Mouse (Mus musculus) forebrain, embryonic 15.5 days (tissue): Measurements from ENCODE around the gene Hspa8. TPM values are rescaled to one million over a fixed set of nuclear protein-coding genes. Genes with fewer than 3 reads are reported as not detected.

ENCODE experiments used
- ATAC-seq: fragments of 200-750 bp; cut with Nextera tagmentation; replicated peaks from 2 replicates; pipeline ENCODE4 v1.8.0; 2017; ENCODE audit warnings: mild to moderate bottlenecking, moderate TSS enrichment, moderate library complexity
- H3K27ac ChIP-seq: fragments of 300-500 bp; sonication (generic); replicated peaks from 2 replicates; pipeline ENCODE4 v1.5.1; 2015; ENCODE audit warnings: mild to moderate bottlenecking, inconsistent platforms
- H3K27me3 ChIP-seq: fragments of 300-500 bp; sonication (generic); 2 replicates; pipeline ENCODE4 v1.6.1; 2015; ENCODE audit warnings: inconsistent platforms
- H3K36me3 ChIP-seq: fragments of 300-500 bp; sonication (generic); 2 replicates; pipeline ENCODE4 v1.6.1; 2015; ENCODE audit warnings: mild to moderate bottlenecking, inconsistent platforms
- H3K4me1 ChIP-seq: fragments of 300-500 bp; sonication (generic); 2 replicates; pipeline ENCODE4 v1.6.1; 2015; ENCODE audit warnings: inconsistent platforms
- H3K4me2 ChIP-seq: fragments of 300-500 bp; sonication (generic); replicated peaks from 2 replicates; pipeline ENCODE4 v1.6.1; 2015; ENCODE audit warnings: mild to moderate bottlenecking, inconsistent platforms
- H3K4me3 ChIP-seq: fragments of 300-500 bp; sonication (generic); 2 replicates; pipeline ENCODE4 v1.5.1; 2015; ENCODE audit warnings: mild to moderate bottlenecking, inconsistent platforms
- H3K9ac ChIP-seq: fragments of 300-500 bp; sonication (generic); replicated peaks from 2 replicates; pipeline ENCODE4 v1.6.1; 2015; ENCODE audit warnings: mild to moderate bottlenecking, inconsistent platforms
- H3K9me3 ChIP-seq: fragments of 300-500 bp; sonication (generic); 2 replicates; pipeline ENCODE4 v1.6.1; 2016; ENCODE audit warnings: inconsistent platforms
- WGBS: fragments of 180-500 bp; shearing (Covaris S2); methylation state at CpG from one replicate; pipeline ENCODE4 v1.1.7; 2015; ENCODE audit warnings: mixed read lengths; 5-methylcytosine and 5-hydroxymethylcytosine counted together
- polyA plus RNA-seq: library from polyadenylated mRNA; unstranded; fragments of >200 nt; fragmentation: Nextera tagmentation; extraction: Ambion mirVana; gene quantifications from 2 replicates; pipeline ENCODE4 v1.2.1, GENCODE M21; 2015

The Hspa8 gene
- 3,198 TPM in 2 replicates for polyA plus RNA-seq

DNA sequence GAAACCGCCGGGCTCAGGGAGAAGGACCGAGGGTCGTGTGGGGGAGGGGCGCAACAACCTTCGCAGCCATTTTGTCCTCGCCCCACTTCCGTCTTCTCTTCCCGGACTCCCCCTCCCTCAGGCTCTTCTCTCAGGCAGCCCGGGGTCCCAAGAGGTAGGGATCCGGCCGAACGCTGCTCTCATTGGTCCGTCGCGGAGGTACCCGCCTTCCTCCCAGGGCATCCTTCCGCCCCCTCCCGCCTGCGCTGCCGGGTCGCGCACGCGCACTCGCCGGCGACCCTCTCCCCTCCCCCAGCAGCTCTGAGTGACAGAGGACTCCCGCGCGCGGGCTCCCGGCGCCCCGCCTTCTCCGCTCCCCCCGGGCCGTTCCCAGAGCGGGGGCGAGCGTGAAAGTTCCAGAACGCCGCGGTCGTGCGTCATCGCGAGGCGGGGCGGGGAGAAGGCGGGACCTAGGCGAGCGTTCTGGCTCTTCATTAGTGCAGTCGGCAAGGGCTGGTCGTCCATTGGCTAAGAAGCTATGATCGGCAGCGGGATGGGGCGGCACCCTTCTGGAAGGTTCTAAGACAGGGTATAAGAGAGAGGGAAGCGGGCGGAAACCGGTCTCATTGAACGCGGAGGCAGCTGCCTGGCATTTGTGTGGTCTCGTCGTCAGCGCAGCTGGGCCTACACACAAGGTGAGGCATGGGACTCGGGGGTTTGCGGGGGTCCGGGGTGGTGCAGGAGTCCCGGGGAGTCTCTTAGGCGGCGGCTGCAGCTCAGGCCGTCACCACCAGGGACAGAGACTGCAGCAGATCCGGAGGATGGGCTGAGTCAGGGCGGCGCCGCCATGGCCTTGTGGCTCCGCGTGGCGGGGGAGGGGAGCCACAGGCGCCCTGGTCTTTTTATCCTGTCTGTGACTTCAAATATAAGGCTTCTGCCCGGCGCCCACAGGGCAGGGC, at the start of gene Hspa8:
Gene Hspa8, plus strand, starts transcription at position 310 of the 938 bp plus-strand sequence.
- WGBS: under 1% methylated on average over 83 of the region's 83 CpGs
- Histone ChIP-seq H3K4me2 (peak within 1 kb of the TSS; percentile 72), H3K4me1 (peaks cover 38% of the 10 kb centered on the region), H3K4me3 (peak within 1 kb of the TSS; percentile 86), H3K9ac (peak within 1 kb of the TSS; percentile 98), H3K27ac (peak within 1 kb of the TSS; percentile 99), H3K27me3 (no peaks in the 10 kb centered on the region), H3K9me3 (no peaks in the 10 kb centered on the region), H3K36me3 (peaks cover 22% of the 10 kb centered on the region)
- peak; percentile 98 for ATAC-seq

- no peak overlapping the region for H3K4me3 ChIP-seq
- no peak overlapping the region for H3K9ac ChIP-seq
- H3K4me2 ChIP-seq: no peak overlapping the region
- 67% methylated on average over 3 of the region's 3 CpGs for WGBS
- no peaks in the 10 kb centered on the region for H3K36me3 ChIP-seq
- ATAC-seq: no peak
- H3K27me3 ChIP-seq: no peaks in the 10 kb centered on the region
- H3K27ac ChIP-seq: no peak overlapping the region
- no peaks in the 10 kb centered on the region for H3K9me3 ChIP-seq
- peaks cover 27% of the 10 kb centered on the region for H3K4me1 ChIP-seq
These were observed 49.0 kb upstream of the Hspa8 start for GRCm38 (mm10) chr9:40751749-40752148.

- Histone ChIP-seq H3K4me2 (peak overlapping the region; percentile 40; the same call in 1 of the 2 replicates), H3K9ac (no peak overlapping the region), H3K9me3 (no peaks in the 10 kb centered on the region), H3K4me1 (peaks cover 30% of the 10 kb centered on the region), H3K36me3 (0 out of 2 replicates have a peak, but pooled peaks cover 2% of the 10 kb centered on the region), H3K27me3 (no peaks in the 10 kb centered on the region), H3K4me3 (no peak overlapping the region), H3K27ac (peak overlapping the region; percentile 89)
- 23% methylated on average over 4 of the region's 4 CpGs for WGBS
- peak; percentile 30 for ATAC-seq
These were observed 44.4 kb upstream of the Hspa8 start for GRCm38 (mm10) chr9:40756401-40756800.

DNA sequence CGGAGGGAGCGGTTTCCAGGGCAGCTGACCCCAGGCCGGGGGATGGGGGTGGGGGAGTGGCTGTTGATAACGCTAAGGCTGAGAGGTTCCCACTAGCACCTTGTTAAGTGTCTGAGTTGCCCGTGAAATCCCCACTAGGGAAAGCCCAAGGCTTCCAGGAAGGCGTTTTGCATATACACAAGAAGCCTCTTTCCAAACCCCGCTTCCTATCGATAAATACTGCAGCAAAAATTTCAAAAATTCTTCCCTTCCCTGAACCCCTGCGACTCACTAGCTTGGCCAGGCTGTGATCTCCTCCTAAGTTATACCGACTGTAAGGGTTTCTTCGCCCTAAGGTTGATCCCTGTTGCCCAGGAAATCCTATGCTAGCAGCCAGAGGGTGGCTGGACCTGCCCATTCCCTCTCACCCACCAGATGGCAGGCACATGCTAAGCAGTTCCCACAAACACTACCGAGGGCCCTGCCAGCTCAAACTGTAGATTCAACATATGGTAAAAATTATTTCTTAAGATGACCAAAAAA, 43.6 kb upstream of the Hspa8 start:
- Histone ChIP-seq H3K27me3 (no peaks in the 10 kb centered on the region), H3K36me3 (peaks cover 7% of the 10 kb centered on the region; the same call in 1 of the 2 replicates), H3K27ac (peak overlapping the region; percentile 89), H3K9me3 (no peaks in the 10 kb centered on the region), H3K9ac (peak overlapping the region; percentile 34), H3K4me1 (peaks cover 30% of the 10 kb centered on the region), H3K4me3 (peak overlapping the region; percentile 25; the same call in 1 of the 2 replicates), H3K4me2 (peak overlapping the region; percentile 40)
- WGBS: 24% methylated on average over 12 of the region's 12 CpGs
- ATAC-seq: peak; percentile 77

DNA sequence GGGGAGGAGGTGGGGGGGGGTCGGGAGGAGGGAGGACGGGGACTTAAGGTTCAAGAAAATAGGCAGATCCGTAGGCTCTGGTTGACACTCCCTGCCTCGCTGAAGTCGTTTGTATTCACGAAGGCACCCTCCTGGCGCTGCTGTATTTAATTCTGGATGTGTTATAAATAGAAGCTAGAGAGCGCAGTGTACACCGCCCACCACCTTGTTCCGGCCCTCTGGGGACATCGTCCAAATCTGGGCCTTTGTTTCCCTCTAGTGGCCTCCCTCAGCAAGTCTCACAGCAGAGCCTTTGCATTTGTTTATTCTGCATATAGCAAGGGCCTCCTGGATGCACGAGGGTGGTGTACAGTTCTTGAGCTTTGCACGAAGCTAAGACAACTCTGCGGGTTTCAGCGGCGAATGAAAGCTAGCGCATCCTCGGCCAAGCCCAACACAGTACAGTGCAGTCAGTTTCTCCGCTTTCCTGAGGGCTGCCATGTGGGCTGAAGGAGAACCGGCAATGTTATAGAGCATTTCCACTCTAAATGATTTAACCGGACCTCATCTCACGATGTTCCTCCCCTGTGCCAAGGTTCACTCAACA, 43.0 kb upstream of the Hspa8 start:
- peak overlapping the region; percentile 34; the same call in 1 of the 2 replicates for H3K9ac ChIP-seq
- H3K4me1 ChIP-seq: peaks cover 30% of the 10 kb centered on the region
- H3K9me3 ChIP-seq: no peaks in the 10 kb centered on the region
- peaks cover 7% of the 10 kb centered on the region; the same call in 1 of the 2 replicates for H3K36me3 ChIP-seq
- 4% methylated on average over 21 of the region's 22 CpGs for WGBS
- peak; percentile 90 for ATAC-seq
- H3K4me2 ChIP-seq: peak overlapping the region; percentile 40
- H3K27ac ChIP-seq: peak overlapping the region; percentile 89
- H3K4me3 ChIP-seq: peak overlapping the region; percentile 25
- no peaks in the 10 kb centered on the region for H3K27me3 ChIP-seq

DNA sequence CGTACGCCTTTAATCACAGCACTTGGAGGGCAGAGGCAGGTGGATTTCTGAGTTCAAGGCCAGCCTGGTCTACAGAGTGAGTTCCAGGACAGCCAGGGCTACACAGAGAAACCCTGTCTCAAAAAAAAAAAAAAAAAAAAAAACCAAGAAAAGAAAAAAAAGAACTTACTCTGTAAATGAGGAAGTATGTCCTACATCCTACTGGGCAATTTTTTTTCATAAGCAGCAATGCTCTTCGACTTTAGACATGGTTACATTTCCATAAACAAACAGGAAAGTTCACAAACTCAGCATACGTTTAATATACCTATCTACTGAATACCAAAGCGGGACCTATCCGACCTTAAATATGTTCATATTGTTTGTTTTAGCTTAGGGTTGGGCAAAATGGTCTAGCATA, 38.4 kb upstream of the Hspa8 start:
- Histone ChIP-seq H3K27ac (no peak overlapping the region), H3K4me3 (no peak overlapping the region), H3K4me1 (peaks cover 17% of the 10 kb centered on the region), H3K9me3 (no peaks in the 10 kb centered on the region), H3K36me3 (peaks cover 9% of the 10 kb centered on the region), H3K27me3 (no peaks in the 10 kb centered on the region), H3K9ac (no peak overlapping the region), H3K4me2 (no peak overlapping the region)
- 90% methylated on average over 6 of the region's 6 CpGs for WGBS
- ATAC-seq: no peak

GRCm38 (mm10) chr9:40764887-40765580, 35.8 kb upstream of the Hspa8 start:
- H3K27me3 ChIP-seq: no peaks in the 10 kb centered on the region
- H3K27ac ChIP-seq: no peak overlapping the region
- no peak overlapping the region for H3K4me2 ChIP-seq
- no peaks in the 10 kb centered on the region for H3K9me3 ChIP-seq
- no peak overlapping the region for H3K4me3 ChIP-seq
- 80% methylated on average over 9 of the region's 9 CpGs for WGBS
- H3K4me1 ChIP-seq: no peaks in the 10 kb centered on the region
- no peak overlapping the region for H3K9ac ChIP-seq
- peaks cover 9% of the 10 kb centered on the region for H3K36me3 ChIP-seq
- ATAC-seq: no peak

DNA sequence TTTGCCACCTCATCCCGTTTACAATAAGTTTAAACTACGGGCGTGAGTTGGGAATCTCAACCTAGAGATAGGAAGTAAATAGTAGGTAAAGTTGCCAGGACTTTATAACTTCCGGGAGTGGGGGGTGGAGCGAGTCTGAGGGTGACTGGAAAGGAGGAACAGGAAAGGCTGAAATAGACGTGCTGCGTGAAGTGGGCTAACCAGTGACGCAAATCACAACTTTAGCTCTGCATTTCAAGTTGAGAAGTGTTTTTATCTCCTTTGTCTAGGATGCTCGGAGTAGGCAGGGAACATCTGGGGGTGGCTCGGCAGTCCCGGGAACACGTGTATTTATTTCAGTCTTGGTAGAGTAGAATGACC, 35.2 kb upstream of the Hspa8 start:
- Histone ChIP-seq H3K9ac (no peak overlapping the region), H3K9me3 (no peaks in the 10 kb centered on the region), H3K4me3 (no peak overlapping the region), H3K27me3 (no peaks in the 10 kb centered on the region), H3K4me2 (no peak overlapping the region), H3K27ac (no peak overlapping the region), H3K4me1 (no peaks in the 10 kb centered on the region), H3K36me3 (peaks cover 9% of the 10 kb centered on the region)
- 68% methylated on average over 12 of the region's 12 CpGs for WGBS
- ATAC-seq: no peak

- Histone ChIP-seq H3K36me3 (peaks cover 8% of the 10 kb centered on the region), H3K9ac (no peak overlapping the region), H3K9me3 (no peaks in the 10 kb centered on the region), H3K4me3 (no peak overlapping the region), H3K27ac (no peak overlapping the region), H3K4me1 (no peaks in the 10 kb centered on the region), H3K4me2 (no peak overlapping the region), H3K27me3 (no peaks in the 10 kb centered on the region)
- ATAC-seq: no peak
- 60% methylated on average over 7 of the region's 7 CpGs for WGBS
These were observed 34.7 kb upstream of the Hspa8 start for GRCm38 (mm10) chr9:40766058-40766605.

DNA sequence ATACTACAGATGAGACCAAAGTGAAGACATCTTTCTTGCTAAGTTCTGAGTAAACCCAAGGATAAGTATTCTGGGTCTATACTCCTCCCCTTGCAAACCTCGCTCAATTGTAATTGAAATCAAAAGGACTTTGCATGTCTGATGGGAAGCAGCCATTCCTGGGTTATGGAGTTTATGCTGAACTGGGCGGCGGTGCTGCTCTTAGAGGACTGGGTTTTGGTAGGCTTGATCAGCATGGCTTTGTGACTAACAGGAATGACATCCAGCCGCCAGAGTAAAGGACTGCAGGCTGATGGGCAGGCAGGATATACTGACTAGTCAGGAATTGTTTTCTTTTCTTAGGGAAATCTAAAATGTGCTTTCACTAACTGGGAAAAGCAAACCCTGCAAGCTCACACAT, 32.8 kb upstream of the Hspa8 start:
- Histone ChIP-seq H3K4me3 (no peak overlapping the region), H3K36me3 (peaks cover 5% of the 10 kb centered on the region), H3K27ac (no peak overlapping the region), H3K4me1 (no peaks in the 10 kb centered on the region), H3K27me3 (no peaks in the 10 kb centered on the region), H3K9ac (no peak overlapping the region), H3K9me3 (no peaks in the 10 kb centered on the region), H3K4me2 (no peak overlapping the region)
- ATAC-seq: no peak
- 79% methylated on average over 4 of the region's 4 CpGs for WGBS

- Histone ChIP-seq H3K27ac (peak overlapping the region; percentile 33; the same call in 1 of the 2 replicates), H3K9ac (no peak overlapping the region), H3K4me3 (no peak overlapping the region), H3K27me3 (no peaks in the 10 kb centered on the region), H3K4me2 (no peak overlapping the region), H3K4me1 (no peaks in the 10 kb centered on the region), H3K36me3 (peaks cover 22% of the 10 kb centered on the region), H3K9me3 (no peaks in the 10 kb centered on the region)
- 66% methylated on average over 13 of the region's 13 CpGs for WGBS
- ATAC-seq: no peak
These were observed 28.5 kb upstream of the Hspa8 start for GRCm38 (mm10) chr9:40772246-40772645.
